Mouse (Mus musculus) gastrocnemius, adult 2 months (tissue): ENCODE results near the gene Ttc7b. TPM values are rescaled to one million over a fixed set of nuclear protein-coding genes. Genes with fewer than 3 reads are reported as not detected.

Experiments
- DNase-seq: peaks from one replicate; pipeline ENCODE4 v3.0.0; 2022
- H3K27ac ChIP-seq: fragments of 200-600 bp; 2 replicates; pipeline ENCODE4 v1.8.1; 2022; ENCODE audit warnings: mild to moderate bottlenecking
- H3K4me3 ChIP-seq: fragments of 200-600 bp; 2 replicates; pipeline ENCODE4 v1.8.1; 2022; ENCODE audit warnings: mild to moderate bottlenecking, moderate library complexity
- CTCF ChIP-seq: fragments of 200-600 bp; IDR thresholded peaks from 2 replicates; pipeline ENCODE4 v1.8.1; 2022; ENCODE audit warnings: antibody characterized with exemption, mild to moderate bottlenecking, moderate library complexity
- intact Hi-C: fragments of 180-260 bp; cut with DNase I; formaldehyde crosslinking; loops from one replicate; pipeline ENCODE4 v1.15.1; 2025
- long read RNA-seq, 2 experiments: library from polyadenylated mRNA; stranded (forward); transcript quantifications; one replicate each; pipeline ENCODE4 v2.0.0; 2021
- total RNA-seq, 2 experiments: library from RNA; stranded (reverse); gene quantifications; 2 replicates each; pipeline ENCODE4 v1.2.3; 2021

The Ttc7b gene
- total RNA-seq: 100 to 1,000 TPM; 147 to 160 TPM
- long read RNA-seq, experiment 1, transcript Ttc7b-201 (20 exons, 3,446 nt): major isoform, 5 of 214 reads
- long read RNA-seq, experiment 1, partial matches to known transcripts: 38 of 214 reads
- long read RNA-seq, experiment 1, other reads (novel, unspliced or antisense): 171 of 214 reads
- long read RNA-seq, experiment 2, partial matches to known transcripts: 38 of 240 reads
- long read RNA-seq, experiment 2, other reads (novel, unspliced or antisense): 200 of 240 reads

DNA sequence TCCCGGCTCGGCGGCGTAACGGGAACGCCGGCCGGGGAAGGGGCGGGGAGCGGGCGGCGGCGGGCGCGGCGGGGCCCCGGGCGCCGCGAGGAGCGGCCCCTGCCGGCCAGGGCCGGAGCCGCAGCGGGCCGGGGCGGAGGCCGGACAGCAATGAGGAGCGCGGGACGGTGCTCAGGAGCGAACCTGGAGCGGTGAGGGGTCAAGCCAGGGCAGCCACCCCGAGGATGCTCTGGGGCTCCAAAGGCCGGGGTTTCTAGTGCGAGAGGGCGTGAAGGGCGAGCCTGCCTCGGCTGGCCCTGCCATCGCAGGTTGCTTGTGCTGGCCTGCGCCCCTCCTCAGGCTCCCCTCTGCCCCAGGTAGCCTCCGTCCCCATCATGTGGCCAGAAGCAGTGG, at the start of gene Ttc7b:
Ttc7b (minus strand) TSS at position 33 of the 393 bp plus-strand sequence.
- DNase-seq: peak; percentile 83
- TF ChIP-seq CTCF: peak; percentile 64
- Histone ChIP-seq H3K27ac (peak within 1 kb of the TSS; percentile 94), H3K4me3 (peak within 1 kb of the TSS; percentile 92)
- intact Hi-C loops: loop anchor here (5.0 kb wide), 2 partner anchors 318 to 333 kb away; no protein-coding TSS in a partner anchor

DNA sequence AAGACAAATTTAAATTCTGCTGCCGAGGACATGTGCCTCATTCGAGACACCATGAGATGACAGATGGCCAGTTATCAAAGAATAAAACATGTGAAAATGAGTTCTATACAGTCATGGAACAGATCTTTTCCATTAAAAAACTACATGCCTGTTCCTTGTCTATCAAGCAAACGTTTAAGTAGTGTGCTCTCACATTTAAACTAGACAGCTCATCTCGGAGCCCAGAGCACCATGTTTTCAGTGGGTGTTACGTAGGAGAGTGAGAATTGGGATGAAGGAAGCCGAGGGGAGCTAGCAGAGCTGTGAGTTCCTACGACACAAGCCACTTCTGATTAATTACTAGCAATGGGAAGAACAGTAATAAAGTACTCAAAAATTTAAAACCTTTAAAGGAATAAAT, 48.2 kb upstream of the Ttc7b start:
- intact Hi-C loops: no loop called here
- TF ChIP-seq CTCF: no peak
- Histone ChIP-seq H3K4me3 (no peak overlapping the region), H3K27ac (no peak overlapping the region)
- no peak for DNase-seq

DNA sequence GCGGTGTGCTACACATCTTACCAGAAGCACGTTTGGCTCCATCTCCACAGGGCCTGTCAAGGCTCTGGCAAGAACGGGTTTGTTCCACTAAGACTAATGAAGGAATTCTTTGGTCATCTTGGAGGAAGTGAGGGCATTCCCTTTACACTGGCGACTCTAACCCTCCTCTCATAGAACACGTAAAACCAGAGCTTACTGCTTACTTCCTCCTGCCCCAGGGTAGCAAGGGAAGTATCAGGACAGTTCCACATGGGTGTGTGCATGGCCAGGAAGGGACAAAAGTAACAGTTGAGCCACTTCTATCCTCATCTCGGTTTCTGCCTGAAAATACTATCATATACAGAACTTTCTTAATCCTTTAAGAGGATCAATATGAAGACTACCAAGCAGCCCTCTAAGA, 47.5 kb upstream of the Ttc7b start:
- Histone ChIP-seq H3K27ac (no peak overlapping the region), H3K4me3 (no peak overlapping the region)
- intact Hi-C loops: no loop called here
- TF ChIP-seq CTCF: no peak
- DNase-seq: no peak

DNA sequence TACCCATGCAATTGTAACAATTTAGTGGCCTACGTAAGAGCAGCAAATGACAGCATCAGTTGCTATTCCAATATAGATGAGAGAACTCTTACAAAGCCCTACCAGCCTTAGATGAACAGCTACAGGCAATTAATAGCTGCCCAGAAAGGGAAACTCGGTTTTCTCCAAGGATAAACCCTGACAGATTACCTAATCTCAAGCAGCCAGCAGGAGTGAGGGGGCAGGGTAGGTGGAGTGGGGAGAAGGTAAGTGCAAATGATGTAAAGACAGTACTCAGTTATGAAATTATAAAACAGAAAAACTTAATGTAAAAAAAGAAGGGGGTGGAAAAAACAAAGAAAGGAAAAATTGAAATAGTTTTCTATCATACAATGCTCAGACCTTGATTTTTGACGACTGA, 47.0 kb upstream of the Ttc7b start:
- intact Hi-C loops: no loop called here
- no peak for TF ChIP-seq CTCF
- no peak overlapping the region for H3K4me3 ChIP-seq
- no peak overlapping the region for H3K27ac ChIP-seq
- DNase-seq: no peak

DNA sequence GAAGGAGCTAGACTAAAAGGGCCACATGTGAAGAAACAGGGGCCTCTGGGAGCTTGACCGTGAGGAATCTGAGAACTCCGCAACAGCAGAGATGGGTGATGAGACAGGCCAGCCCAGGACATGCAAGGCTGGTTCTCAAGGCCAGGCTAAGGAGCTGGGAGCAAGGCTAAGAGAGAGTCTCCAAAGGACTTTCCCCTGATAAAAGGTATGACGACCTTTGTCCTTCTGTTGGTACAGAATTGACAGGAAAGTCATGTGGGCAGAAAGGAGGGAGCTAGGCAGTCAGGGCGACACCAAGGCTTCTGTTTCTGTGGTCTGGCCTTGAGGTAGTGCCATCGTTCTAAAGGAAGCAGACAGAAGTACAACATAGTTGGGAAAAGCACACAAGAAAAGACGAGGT, 33.0 kb upstream of the Ttc7b start:
- intact Hi-C loops: no loop called here
- H3K27ac ChIP-seq: no peak overlapping the region
- TF ChIP-seq CTCF: no peak
- no peak for DNase-seq
- H3K4me3 ChIP-seq: no peak overlapping the region

DNA sequence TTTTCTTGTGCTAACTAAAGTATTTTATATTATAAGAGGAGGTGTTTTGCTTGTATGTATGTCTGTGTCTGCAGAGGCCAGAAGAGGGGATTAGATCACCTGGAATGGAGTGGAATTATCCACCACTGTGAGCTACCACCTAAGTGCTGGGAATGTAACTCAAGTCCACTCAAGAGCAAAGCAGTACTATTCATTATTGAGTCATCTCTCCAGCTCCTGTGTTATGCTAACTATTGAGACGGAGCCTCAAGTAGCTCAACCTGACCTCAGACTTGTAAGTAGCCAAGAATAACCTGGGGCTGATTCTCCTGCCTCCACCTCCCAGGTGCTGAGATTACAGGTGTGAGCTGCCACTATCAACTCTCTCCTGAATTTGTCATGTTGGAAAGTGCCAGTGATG, 31.3 kb upstream of the Ttc7b start:
- Histone ChIP-seq H3K4me3 (no peak overlapping the region), H3K27ac (no peak overlapping the region)
- intact Hi-C loops: no loop called here
- TF ChIP-seq CTCF: no peak
- DNase-seq: no peak

DNA sequence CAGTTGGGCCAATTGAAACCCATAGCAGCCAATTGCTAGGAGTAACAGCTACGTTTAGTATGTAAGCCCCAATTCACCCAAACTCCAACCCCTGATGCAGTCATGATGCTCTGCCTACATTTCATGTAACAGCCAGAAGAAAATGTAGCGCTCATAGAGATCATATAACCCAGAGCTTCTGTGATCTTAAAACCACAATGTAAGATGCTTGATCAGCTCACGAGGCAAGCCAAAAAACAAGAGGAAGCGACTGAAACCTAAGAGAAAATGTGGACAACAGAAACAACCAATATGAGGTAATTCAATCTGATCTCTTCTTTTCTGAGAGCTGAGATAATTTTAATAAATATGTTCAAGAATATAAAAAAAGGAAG, 23.6 kb upstream of the Ttc7b start:
- intact Hi-C loops: no loop called here
- Histone ChIP-seq H3K27ac (no peak overlapping the region), H3K4me3 (no peak overlapping the region)
- TF ChIP-seq CTCF: no peak
- no peak for DNase-seq

DNA sequence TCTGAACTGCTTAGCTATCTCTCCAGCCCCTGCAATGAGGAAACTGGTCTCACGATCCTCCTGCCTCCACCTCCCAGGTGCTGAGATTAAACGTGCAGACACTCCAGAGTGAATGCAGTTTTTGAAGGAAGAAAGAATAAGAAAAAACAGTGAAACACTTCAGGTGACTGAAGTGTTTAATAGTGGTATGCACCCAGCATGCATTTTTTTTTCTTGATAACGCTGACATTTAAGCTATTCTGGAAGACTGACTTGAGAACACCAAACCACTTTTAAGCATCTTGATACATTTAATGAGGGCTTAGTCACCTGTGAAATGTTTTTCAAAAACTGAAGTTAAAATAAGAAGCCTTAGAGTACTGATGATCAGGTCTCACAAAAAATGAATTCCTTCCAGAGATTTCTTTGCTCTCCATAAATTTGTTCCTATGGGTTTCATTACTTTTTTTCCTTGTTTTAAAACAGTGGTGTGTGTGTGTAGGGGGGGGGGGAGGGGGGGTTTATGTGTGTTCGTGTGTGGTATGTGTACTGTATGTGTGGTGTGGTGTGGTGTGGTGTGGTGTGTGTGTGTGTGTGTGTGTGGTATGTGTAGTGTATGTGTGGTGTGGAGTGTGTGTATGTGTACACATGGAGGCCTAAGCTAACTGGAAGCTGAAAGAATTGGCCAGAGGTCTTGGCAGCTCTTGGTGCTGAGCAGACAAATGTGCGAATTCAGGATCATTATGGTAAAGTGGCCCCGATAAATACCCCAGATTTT, 23.0 kb upstream of the Ttc7b start:
- intact Hi-C loops: no loop called here
- no peak for DNase-seq
- TF ChIP-seq CTCF: no peak
- Histone ChIP-seq H3K4me3 (no peak overlapping the region), H3K27ac (no peak overlapping the region)

DNA sequence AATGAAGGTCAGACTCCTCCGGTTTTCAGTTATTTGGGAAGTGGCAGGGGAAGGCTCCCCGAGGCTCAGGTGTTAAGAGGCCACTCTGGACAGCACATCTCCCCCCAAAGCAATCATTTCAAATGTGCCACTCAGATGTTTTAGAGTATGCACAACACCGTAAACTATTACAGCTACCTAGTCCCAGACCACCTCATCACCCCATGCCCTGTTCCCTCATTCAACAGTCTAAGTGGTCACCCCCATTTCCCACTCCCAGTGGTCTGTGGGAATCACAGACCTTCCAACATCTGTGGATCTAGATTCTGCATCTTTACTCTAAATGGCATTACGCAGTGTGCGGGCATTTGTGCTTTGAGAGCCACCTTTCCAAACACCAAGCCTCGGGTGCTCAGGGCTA, 21.9 kb upstream of the Ttc7b start:
- DNase-seq: no peak
- intact Hi-C loops: no loop called here

DNA sequence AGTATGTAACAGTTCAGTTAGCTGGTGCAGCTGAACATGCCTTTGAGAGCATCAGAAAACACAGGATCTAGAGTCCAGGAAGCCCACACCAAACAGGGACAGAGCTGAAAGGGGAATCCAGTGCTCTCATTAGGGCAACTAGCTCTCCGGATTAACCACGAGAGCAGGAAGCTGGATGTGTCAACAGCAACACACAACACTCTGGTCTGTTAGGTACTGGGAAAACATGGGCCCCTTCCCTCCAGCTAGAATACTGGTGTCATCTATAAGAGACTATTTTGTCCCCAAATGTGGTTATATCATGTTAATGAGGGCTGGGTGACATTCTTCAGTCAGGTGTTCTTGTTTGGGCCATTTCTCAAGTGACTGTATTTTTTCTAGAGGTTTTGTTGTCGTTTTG, 21.4 kb upstream of the Ttc7b start:
- Histone ChIP-seq H3K27ac (no peak overlapping the region), H3K4me3 (no peak overlapping the region)
- DNase-seq: no peak
- intact Hi-C loops: no loop called here
- no peak for TF ChIP-seq CTCF

More for the DNA sequence above, 21.9 kb upstream of the Ttc7b start:
- no peak for TF ChIP-seq CTCF
- Histone ChIP-seq H3K4me3 (no peak overlapping the region), H3K27ac (no peak overlapping the region)

DNA sequence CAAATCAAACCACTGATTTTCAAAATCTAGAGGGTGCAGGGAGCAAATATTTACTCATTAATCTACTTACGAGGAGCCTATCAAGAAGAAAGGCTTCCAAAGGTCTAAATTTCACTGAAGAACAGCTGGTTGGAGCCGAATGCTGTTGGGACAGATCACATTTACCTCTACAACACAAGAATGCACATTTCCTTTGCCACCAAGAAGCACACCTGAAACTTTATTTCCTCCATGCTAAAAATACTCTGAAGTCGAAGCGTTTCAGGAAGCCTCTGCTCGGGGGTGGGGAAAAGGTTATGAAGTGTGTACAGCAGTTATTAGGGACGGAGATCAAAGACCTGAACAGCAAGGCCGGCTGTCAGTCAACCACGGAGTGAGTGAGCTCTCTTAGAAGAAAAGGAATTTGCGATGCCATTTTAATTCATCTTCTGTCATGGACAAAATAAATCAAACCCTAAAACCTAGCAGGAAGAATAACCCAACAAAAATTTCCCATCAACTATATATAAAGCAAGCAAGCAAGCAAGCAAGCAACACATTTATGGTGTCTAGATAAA, 18.6 kb upstream of the Ttc7b start:
- no peak for DNase-seq
- Histone ChIP-seq H3K27ac (peak overlapping the region; percentile 62), H3K4me3 (no peak overlapping the region)
- intact Hi-C loops: no loop called here
- TF ChIP-seq CTCF: no peak

DNA sequence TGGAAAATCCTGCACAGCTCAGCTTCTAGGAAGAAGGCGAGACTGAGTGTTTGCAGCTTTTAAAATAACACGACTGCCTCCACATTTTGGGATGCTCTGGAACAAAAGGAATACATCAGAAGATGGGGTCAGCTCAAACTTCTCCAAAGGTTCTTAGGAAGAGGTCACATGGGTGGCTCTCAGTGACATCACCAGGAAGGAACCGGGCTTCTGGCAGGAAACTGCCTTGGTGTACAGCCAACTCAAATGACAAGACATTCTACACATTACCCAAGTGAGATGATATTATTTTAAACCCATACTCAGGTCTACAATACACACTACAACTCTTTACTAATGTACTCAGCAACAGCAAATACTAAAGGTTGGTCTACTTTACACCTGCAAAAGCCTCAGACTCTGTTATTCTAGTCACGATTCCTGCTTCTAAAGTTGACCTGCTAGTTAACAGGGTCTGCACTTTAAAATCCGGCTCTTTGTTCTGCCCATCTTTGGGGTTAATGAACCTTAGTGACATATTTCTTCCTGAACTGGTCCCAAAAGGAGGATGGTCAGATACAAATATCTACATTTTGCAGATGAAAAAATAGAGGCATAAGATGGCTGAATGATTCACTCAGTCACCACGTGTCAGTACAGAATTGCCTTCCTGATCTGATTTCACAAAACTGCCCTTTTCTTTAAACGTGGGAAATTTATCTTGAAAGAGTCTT, 18.0 kb upstream of the Ttc7b start:
- TF ChIP-seq CTCF: no peak
- H3K4me3 ChIP-seq: no peak overlapping the region
- peak overlapping the region; percentile 62 for H3K27ac ChIP-seq
- intact Hi-C loops: no loop called here
- DNase-seq: no peak

DNA sequence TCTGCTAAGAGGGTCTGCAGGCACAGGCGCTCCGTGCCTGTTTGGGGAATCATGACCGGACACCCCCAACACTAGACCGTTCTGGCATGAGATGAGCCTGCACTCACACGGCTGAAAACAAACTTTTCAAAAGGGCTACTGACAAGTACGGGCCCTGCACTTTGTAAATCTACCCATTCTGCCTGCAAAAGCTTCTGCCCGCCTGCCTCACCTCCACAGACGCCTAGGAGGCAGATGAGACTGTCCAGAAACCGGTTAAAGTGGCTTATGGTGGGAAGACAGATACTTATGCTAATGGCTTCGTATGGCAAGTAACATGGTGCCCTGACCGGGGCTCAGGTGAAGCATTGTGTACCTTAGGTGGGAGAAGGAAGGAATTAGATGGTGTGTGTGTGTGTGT, 16.5 kb upstream of the Ttc7b start:
- TF ChIP-seq CTCF: no peak
- no peak overlapping the region for H3K27ac ChIP-seq
- no peak for DNase-seq
- H3K4me3 ChIP-seq: no peak overlapping the region
- intact Hi-C loops: no loop called here
